Mouse (Mus musculus) brown adipose tissue, adult 24 weeks (tissue): ENCODE data around the gene Ppm1h. TPM values are rescaled to one million over a fixed set of nuclear protein-coding genes. Genes with fewer than 3 reads are reported as not detected.

ENCODE experiments used
- H3K27ac ChIP-seq: fragments of 200-500 bp; replicated peaks from 2 replicates; pipeline ENCODE4 v1.5.1; 2012; ENCODE audit warnings: low read depth, mild to moderate bottlenecking, low read length
- H3K4me1 ChIP-seq: fragments of 200-500 bp; 2 replicates; pipeline ENCODE4 v1.6.1; 2012; ENCODE audit warnings: low read length, mixed read lengths; ENCODE audit not compliant: control insufficient read depth, insufficient read depth, insufficient read length
- H3K4me3 ChIP-seq: fragments of 200-500 bp; 2 replicates; pipeline ENCODE4 v1.5.1; 2012; ENCODE audit warnings: low read depth, mild to moderate bottlenecking, low read length, moderate library complexity; ENCODE audit not compliant: insufficient read depth
- polyA plus RNA-seq: library from polyadenylated mRNA; stranded (reverse); fragments of >200 nt; gene quantifications from 2 replicates; pipeline ENCODE4 v1.2.4, GENCODE M21; 2012; ENCODE audit not compliant: missing spikeins, insufficient read depth, insufficient read length

Gene Ppm1h
- polyA plus RNA-seq, 1 experiment = 0.67 TPM

DNA sequence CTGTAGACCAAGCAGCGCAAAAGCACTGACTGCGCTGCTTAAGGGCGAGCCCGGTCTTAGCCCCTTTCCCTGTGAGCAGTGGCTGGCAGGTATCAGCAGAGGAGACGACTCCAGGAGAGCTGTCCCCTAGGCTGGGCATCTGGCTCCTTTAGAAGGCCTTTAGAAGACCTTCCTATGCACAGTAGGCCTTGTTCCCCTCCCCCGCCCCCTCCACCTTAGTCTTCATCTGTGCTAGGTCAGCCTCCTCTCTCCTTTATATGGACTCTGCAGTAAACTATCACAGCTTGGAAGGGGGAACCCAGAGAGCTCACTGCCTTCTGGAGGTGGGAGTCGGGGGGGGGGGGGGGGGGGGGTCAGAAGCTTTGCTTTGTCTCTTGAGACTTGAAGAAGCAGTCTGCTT, 40.4 kb downstream of the Ppm1h start:
- Histone ChIP-seq H3K4me1 (peaks cover 4% of the 10 kb centered on the region; the same call in 1 of the 2 replicates), H3K4me3 (no peak overlapping the region), H3K27ac (no peak overlapping the region)

DNA sequence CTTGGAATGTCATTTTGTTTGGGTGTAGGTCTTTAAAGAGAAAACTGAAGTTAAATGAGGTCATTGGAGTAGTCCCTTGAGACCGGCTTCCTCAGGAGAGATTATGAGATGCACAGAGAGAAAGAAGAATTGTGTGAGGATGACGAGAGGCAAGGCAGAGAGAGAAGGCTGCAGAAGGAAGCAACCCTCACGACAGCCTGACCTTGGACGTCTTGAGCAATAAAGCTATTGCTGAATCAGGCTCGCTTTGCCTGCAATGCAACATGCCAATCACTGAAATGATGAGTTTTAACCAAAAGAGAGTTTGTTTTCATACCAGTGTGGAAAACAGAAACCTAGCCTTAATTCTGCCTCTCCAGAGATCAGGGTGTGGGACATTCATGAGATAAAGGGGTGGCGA, 43.5 kb downstream of the Ppm1h start:
- no peak overlapping the region for H3K4me3 ChIP-seq
- peaks cover 6% of the 10 kb centered on the region; the same call in 1 of the 2 replicates for H3K4me1 ChIP-seq
- H3K27ac ChIP-seq = no peak overlapping the region

DNA sequence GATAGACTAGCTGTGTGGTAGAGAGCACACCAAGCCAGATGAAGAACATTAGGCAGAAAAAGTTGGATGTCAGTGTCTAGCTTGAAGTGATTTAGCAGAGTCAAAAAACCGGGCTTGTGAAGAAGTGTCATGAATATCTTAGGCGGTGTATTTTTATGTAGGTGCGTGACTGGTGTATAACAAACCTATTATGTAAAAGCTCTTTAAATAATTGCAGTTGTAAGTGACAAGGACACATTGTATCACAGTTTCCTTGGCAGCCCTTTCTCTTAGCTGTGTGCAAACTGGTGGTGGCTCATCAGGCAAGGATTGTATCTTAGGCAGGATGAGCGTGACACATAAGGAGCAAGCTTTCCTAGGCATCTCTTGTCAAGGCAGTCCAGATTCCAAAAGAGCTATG, 46.1 kb downstream of the Ppm1h start:
- H3K4me3 ChIP-seq = no peak overlapping the region
- peaks cover 4% of the 10 kb centered on the region; the same call in 1 of the 2 replicates for H3K4me1 ChIP-seq
- no peak overlapping the region for H3K27ac ChIP-seq

DNA sequence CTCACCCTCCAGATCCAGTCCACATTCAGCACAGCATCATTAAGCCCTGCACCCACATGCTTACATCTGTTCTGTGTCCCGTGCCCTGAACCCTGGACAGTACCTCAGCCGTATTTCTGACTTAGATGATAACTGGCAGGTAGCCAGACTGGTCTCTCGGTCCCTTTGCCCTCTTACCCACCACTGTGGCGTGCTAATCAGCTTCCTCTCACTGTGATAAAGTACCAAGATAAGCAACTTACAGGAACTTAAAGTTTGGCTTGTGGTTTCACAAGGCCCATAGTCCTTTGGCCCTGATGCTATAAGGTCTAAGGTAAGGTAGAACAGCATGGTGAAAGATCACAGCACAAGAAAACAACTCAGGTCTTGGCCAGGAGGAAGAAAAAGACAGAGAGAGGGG, 48.7 kb downstream of the Ppm1h start:
- Histone ChIP-seq H3K4me3 (no peak overlapping the region), H3K27ac (no peak overlapping the region), H3K4me1 (0 out of 2 replicates have a peak, but pooled peaks cover 3% of the 10 kb centered on the region)

DNA sequence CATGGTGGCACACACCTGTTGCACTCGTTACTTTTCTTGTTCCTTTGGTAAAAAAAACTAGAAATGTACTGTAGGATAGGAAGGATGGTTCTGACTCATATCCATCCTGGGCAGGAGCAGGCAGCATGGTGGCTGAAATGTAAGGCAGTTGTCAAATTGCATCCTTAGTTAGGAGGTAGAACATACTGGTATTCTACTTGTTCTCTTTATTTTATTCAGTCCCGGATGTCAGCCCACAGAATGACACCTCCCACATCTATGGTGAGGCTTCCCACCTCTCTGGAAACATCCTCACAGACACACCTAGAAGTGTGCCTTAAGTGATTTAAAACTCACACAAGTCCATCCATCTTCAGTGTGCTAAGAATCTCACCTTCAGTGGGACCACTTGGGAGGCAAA, 49.6 kb downstream of the Ppm1h start:
- Histone ChIP-seq H3K27ac (no peak overlapping the region), H3K4me3 (no peak overlapping the region), H3K4me1 (0 out of 2 replicates have a peak, but pooled peaks cover 3% of the 10 kb centered on the region)

DNA sequence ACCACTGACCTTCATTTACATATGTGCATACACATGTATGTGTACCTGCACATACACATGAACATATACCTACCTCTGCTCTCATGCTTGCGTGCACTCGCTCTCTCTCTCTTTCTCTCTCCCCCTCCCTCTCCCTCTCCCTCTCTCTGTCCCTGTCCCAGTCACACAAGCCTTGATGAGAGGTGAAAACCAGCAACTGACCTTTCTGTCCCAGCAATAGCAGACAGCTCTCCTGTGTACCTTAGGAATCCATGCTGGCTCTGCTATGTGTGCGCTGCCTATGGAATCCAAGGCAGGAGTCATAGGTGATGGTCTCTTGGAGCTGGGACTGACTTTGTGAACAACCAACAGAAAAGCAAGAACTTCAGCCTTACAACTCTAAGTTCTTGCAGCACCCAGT, 53.6 kb downstream of the Ppm1h start:
- Histone ChIP-seq H3K4me1 (peaks cover 2% of the 10 kb centered on the region; the same call in 1 of the 2 replicates), H3K4me3 (no peak overlapping the region), H3K27ac (no peak overlapping the region)

DNA sequence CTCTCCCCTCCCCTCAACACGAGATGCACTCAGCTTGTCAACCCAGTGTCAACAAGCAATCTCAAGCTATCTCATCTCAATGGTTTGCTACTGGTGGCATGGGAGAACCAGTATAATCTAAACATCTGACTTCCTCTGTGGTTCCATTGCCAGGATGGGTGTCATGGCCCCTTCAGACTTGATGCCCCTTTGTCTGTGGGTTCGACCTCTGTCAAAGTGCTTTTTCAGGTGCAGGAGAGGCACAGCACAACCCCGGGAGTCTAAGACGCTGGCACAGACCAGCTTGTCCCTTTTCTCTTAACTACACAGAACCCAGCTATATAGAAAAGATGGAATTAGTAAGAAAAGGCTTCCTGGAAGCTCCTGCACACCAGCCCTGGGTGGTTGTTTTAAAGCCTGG, 56.0 kb downstream of the Ppm1h start:
- Histone ChIP-seq H3K4me3 (no peak overlapping the region), H3K27ac (no peak overlapping the region), H3K4me1 (peaks cover 2% of the 10 kb centered on the region; the same call in 1 of the 2 replicates)

DNA sequence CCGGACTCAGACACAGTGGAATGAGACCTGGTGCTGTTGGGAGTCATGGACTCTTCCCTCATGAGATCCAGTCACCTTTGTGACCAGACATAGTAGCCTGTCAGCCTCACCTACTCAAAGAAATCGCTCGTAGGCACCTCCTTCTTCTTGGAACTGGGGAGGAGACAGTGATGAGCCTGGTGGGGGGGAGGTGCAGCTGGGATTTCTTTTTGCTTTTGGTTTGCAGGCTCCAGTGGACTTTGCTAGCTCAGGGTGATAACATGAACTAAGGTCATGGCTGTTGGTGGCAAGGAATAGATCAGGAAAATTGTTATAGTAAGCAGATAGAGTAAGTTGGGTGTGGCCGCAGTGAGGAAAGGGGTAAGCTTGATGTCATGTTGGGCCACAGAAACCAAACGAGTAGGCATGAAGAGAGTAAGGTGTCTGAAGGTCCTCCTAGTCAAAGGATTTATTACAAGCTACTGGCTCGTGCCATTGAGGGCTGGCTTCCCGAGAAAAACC, 56.8 kb downstream of the Ppm1h start:
- Histone ChIP-seq H3K4me3 (no peak overlapping the region), H3K27ac (no peak overlapping the region)

DNA sequence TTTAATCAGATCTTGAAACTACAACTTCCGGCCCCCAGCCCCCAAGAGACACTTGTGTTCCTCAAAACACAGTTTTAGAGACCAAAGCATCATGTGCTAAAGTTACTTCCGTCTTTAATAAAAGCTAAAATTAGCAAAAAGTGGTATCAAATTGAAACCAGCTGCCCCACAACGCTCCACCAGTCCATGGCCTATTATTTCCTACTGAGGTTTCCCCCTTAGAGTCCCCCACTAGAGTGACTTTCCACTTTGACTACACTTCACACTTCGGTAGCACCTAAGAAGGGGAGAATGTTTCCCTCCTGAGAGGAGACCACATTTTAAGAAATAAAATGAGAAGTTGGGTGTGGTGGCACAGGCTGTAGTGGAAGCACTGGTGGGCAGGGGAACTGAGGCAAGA, 58.3 kb downstream of the Ppm1h start:
- H3K4me3 ChIP-seq = no peak overlapping the region
- no peak overlapping the region for H3K27ac ChIP-seq
- H3K4me1 ChIP-seq = peaks cover 2% of the 10 kb centered on the region; the same call in 1 of the 2 replicates

More for the DNA sequence above, 56.8 kb downstream of the Ppm1h start:
- peaks cover 2% of the 10 kb centered on the region; the same call in 1 of the 2 replicates for H3K4me1 ChIP-seq

DNA sequence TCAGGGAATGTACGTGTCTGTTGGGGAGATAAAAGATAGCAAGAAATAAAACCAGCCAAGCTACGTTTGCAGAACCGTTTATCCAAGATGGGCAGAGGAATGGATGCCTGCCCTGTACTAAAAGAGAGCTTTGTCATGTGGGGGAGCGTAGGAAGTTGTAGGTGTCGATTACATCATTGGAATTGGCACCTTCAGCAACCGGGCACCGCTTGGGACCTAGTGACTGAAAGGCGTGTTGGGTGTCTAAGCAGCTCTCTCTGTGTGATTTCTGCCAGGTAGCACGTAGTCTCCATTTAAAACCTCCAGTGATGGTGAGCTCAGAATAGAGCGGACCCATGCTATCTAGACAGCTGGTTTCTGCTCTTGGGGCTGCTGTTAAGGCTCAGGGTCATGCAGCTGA, 60.0 kb downstream of the Ppm1h start:
- Histone ChIP-seq H3K27ac (no peak overlapping the region), H3K4me3 (no peak overlapping the region), H3K4me1 (peaks cover 2% of the 10 kb centered on the region; the same call in 1 of the 2 replicates)

DNA sequence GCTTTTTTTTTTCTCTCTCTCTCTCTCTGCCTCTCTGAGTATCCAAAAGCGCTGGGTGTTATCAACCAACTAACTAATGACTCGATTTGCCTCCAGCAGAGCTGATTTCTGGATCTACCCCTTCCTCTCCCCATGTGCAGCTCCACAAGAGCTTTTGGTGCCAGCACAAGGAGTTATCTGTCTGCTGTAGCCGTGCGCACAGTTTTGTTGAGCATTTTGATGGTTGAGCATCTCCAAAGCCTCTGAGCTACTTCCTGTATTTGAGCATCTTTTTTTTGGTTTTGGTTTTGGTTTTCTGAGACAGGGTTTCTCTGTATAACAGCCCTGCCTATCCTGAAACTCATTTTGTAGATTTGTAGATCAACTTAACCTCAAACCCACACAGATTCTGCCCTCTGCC, 60.5 kb downstream of the Ppm1h start:
- H3K27ac ChIP-seq = no peak overlapping the region
- no peak overlapping the region for H3K4me3 ChIP-seq
- peaks cover 2% of the 10 kb centered on the region; the same call in 1 of the 2 replicates for H3K4me1 ChIP-seq

DNA sequence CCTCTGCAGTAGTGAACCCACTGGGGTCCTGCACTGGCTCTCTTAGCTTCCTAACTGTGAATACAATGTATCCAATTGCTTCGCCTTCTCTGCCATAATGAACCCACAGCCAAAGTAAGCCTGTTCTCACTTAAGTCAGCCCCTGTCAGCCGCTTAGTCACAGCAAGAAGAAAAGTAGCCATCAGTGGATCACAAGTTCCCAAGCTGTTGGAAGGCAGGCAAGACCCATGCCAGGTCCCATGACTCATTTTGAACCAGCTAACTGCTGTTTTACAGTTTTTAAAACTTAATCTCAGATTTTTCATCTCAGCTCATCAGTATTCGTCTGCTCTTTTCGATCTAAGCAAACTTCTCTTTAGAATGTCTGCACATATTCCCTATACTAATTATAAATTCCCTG, 61.6 kb downstream of the Ppm1h start:
- Histone ChIP-seq H3K4me3 (no peak overlapping the region), H3K27ac (no peak overlapping the region), H3K4me1 (peaks cover 2% of the 10 kb centered on the region; the same call in 1 of the 2 replicates)

DNA sequence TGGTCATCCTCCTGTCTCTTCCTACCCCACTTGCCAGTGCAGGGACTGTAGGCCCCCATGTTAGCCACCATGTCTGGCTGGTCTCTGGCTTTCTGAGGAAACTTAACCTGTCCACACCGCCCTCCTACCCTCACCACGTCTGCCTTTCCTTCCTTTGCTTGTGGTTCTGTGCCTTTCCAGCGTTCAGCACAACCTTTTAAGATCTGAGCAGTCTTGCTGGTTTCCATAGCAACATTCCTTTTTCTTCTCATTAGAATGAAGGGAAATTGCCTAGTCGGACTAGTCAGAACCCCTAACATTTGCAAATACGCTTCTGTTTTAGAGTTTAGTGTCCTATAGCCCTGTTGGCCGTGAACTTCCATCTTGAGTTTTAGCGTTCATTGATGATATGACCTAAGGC, 62.6 kb downstream of the Ppm1h start:
- Histone ChIP-seq H3K27ac (no peak overlapping the region), H3K4me1 (peaks cover under 1% of the 10 kb centered on the region; the same call in 1 of the 2 replicates), H3K4me3 (no peak overlapping the region)

DNA sequence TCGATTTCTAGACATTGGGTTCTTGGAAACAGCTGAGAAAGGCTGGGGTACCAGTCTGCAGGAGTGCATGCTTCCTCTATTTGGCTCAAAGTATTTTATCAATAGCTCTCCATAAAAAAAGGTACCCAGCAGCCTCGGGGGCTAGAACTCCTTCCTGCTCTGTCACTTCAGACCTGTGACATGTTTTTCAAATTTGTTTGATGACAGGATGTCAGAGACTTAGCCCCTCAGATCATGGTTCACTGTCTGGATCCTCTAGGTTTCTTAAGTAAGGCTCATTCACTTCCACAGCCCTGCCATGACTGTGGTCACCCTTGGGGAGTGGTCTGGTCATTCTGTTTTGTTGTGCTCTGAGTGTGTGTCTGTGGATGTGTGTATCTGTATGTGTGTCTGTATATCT, 63.6 kb downstream of the Ppm1h start:
- no peak overlapping the region for H3K27ac ChIP-seq
- H3K4me1 ChIP-seq = no peaks in the 10 kb centered on the region
- no peak overlapping the region for H3K4me3 ChIP-seq

DNA sequence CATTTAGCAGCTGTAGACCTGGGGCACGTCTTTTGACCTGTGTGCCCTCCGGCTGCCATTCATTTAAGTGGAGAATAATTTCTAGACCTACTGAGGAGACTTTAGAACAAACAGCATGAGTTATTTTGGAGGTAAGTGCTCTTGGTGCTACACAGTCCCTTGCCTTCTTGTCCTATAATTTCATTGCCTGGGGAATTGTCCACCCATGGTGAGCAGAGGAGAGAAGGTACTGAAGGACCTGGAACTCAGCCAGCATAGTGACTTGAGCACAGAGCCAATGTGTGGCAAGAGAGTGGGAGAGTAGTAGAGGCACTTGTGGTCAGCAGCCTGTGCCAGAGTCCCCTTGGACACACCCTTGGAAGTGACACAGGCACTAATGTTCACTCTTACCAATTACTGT, 64.8 kb downstream of the Ppm1h start:
- Histone ChIP-seq H3K4me1 (no peaks in the 10 kb centered on the region), H3K4me3 (no peak overlapping the region), H3K27ac (no peak overlapping the region)

DNA sequence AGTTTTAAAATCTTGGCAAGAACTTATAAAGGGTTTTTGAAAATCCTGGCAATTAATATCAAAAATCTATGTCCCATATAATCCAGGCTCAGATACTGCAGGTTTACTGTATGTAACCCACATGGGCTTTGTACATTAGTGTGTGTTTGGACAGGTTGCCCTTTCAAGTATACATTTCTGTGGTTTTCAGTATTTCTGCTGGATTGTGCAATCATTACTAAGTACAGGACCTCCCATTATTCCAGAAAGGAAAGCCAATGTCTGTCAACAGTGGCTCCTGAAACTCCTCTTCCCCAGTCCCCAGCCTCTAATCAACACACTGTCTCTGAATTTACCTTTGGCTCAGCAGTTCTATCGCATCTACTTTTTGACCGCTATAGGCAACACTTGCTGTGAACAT, 66.4 kb downstream of the Ppm1h start:
- Histone ChIP-seq H3K4me3 (no peak overlapping the region), H3K4me1 (no peaks in the 10 kb centered on the region), H3K27ac (no peak overlapping the region)
